Mouse (Mus musculus) ovary, postnatal 10 days (tissue): ENCODE results near the gene Rps6kc1.

Experiments
- DNase-seq: peaks from one replicate; pipeline ENCODE4 v3.0.0; 2022; ENCODE audit warnings: low spot score

The Rps6kc1 gene

GRCm38 (mm10) chr1:190901082-190901481 lies 10.5 kb downstream of the Rps6kc1 start:
- DNase-seq, result no peak

GRCm38 (mm10) chr1:190898899-190899575 lies 12.5 kb downstream of the Rps6kc1 start:
- DNase-seq, result no peak

- no peak for DNase-seq
Measured at GRCm38 (mm10) chr1:190898186-190898585, 13.4 kb downstream of the Rps6kc1 start.

- no peak for DNase-seq
Measured at GRCm38 (mm10) chr1:190893559-190894167, 17.9 kb downstream of the Rps6kc1 start.

- DNase-seq, result no peak
Measured at GRCm38 (mm10) chr1:190888646-190889045, 22.9 kb downstream of the Rps6kc1 start.

- no peak for DNase-seq
Measured at GRCm38 (mm10) chr1:190888031-190888430, 23.5 kb downstream of the Rps6kc1 start.

- DNase-seq, result no peak
Measured at GRCm38 (mm10) chr1:190886014-190886413, 25.6 kb downstream of the Rps6kc1 start.

- DNase-seq, result no peak
Measured at GRCm38 (mm10) chr1:190881422-190881821, 30.1 kb downstream of the Rps6kc1 start.

GRCm38 (mm10) chr1:190880638-190881037 lies 30.9 kb downstream of the Rps6kc1 start:
- no peak for DNase-seq

GRCm38 (mm10) chr1:190875751-190876150 lies 35.8 kb downstream of the Rps6kc1 start:
- no peak for DNase-seq

- no peak for DNase-seq
Measured at GRCm38 (mm10) chr1:190875089-190875488, 36.5 kb downstream of the Rps6kc1 start.

GRCm38 (mm10) chr1:190871068-190871467 lies 40.5 kb downstream of the Rps6kc1 start:
- DNase-seq, result no peak

GRCm38 (mm10) chr1:190869996-190870395 lies 41.6 kb downstream of the Rps6kc1 start:
- no peak for DNase-seq

- DNase-seq, result no peak
Measured at GRCm38 (mm10) chr1:190868790-190869189, 42.8 kb downstream of the Rps6kc1 start.

GRCm38 (mm10) chr1:190861626-190862025 lies 49.9 kb downstream of the Rps6kc1 start:
- DNase-seq, result no peak

- no peak for DNase-seq
Measured at GRCm38 (mm10) chr1:190854465-190854864, 57.1 kb downstream of the Rps6kc1 start.

GRCm38 (mm10) chr1:190849162-190849865 lies 62.3 kb downstream of the Rps6kc1 start:
- DNase-seq, result no peak

GRCm38 (mm10) chr1:190848676-190849075 lies 62.9 kb downstream of the Rps6kc1 start:
- no peak for DNase-seq

- DNase-seq, result no peak
Measured at GRCm38 (mm10) chr1:190846956-190847355, 64.6 kb downstream of the Rps6kc1 start.

GRCm38 (mm10) chr1:190846074-190846730 lies 65.4 kb downstream of the Rps6kc1 start:
- no peak for DNase-seq

GRCm38 (mm10) chr1:190845419-190845818 lies 66.2 kb downstream of the Rps6kc1 start:
- no peak for DNase-seq

GRCm38 (mm10) chr1:190844356-190844755 lies 67.2 kb downstream of the Rps6kc1 start:
- no peak for DNase-seq

GRCm38 (mm10) chr1:190836046-190836445 lies 75.5 kb downstream of the Rps6kc1 start:
- no peak for DNase-seq
